15 mouse cellular contexts compared by ENCODE assay signal in the genomic region with DNA sequence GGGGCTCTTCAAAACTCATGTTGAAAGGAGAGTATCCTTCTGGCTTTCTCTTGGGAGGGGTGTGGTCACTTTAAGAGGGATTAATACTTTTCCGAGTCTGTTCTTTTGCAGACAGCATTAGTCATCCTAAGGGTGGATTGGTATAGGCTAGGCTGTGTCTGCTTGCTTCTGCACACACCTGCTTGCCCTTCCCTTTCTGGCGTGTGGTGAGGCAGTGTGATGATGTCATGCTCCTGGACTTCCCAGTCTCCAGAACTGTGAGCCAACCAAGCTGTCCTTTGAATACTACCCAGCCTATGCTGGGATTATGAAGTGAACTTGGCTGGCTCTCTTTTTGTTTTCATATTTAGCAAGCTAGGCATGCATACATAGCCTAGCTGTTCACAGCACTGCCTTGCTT. TPM values are rescaled to one million over a fixed set of nuclear protein-coding genes. Genes with fewer than 3 reads are reported as not detected.
DNase-seq lines count a peak whose midpoint lies in the region; ATAC-seq and TF ChIP-seq lines count a peak whose summit lies in the region.
"Had no signal": no experiment of that assay in that cellular context is flagged by ENCODE, and none has a peak within 500 bp of the region (broad histone marks: within the 10 kb centered on the region; RNA-seq: fewer than 3 reads in every experiment).

No protein-coding gene starts in this region.

- peaks cover 3% of the 10 kb centered on the region for H3K4me1 ChIP-seq in liver, embryonic 16.5 days (ENCODE audit: control insufficient read depth, low read depth, low read length)
- peaks cover 7% of the 10 kb centered on the region for H3K4me1 ChIP-seq in liver, embryonic 11.5 days (replicated peaks; ENCODE audit: control insufficient read depth, insufficient read depth, low read length)
- no peaks in the 10 kb centered on the region for H3K4me1 ChIP-seq in midbrain, postnatal 0 days (ENCODE audit: insufficient read depth, low read length)

- peaks cover 8% of the 10 kb centered on the region for H3K27me3 ChIP-seq in liver, embryonic 16.5 days (ENCODE audit: control insufficient read depth, insufficient read depth, low read depth, low read length)
- H3K27me3 ChIP-seq in liver, embryonic 11.5 days (replicated peaks; ENCODE audit: control insufficient read depth, insufficient read depth, low read length): 0 out of 2 replicates have a peak, but pooled peaks cover under 1% of the 10 kb centered on the region
- H3K27me3 ChIP-seq in midbrain, postnatal 0 days (ENCODE audit: insufficient read depth, low read length): no peaks in the 10 kb centered on the region
- H3K27me3 ChIP-seq: embryonic facial prominence, embryonic 13.5 days had no signal

- no peak overlapping the region for H3K27ac ChIP-seq in liver, embryonic 16.5 days (ENCODE audit: low read length)
- H3K27ac ChIP-seq in liver, embryonic 11.5 days (ENCODE audit: low read depth, low read length): no peak overlapping the region
- H3K27ac ChIP-seq in midbrain, postnatal 0 days (ENCODE audit: low read depth, low read length): no peak overlapping the region
- H3K27ac ChIP-seq: embryonic facial prominence, embryonic 13.5 days had no signal

- H3K36me3 ChIP-seq in liver, embryonic 16.5 days (ENCODE audit: control insufficient read depth, insufficient read depth): no peaks in the 10 kb centered on the region
- no peaks in the 10 kb centered on the region for H3K36me3 ChIP-seq in liver, embryonic 11.5 days (ENCODE audit: control insufficient read depth, insufficient read depth, low read length)
- no peaks in the 10 kb centered on the region for H3K36me3 ChIP-seq in midbrain, postnatal 0 days (ENCODE audit: insufficient read depth, low read length)
- H3K36me3 ChIP-seq: embryonic facial prominence, embryonic 13.5 days had no signal

- no peak overlapping the region for H3K4me3 ChIP-seq in liver, embryonic 16.5 days (ENCODE audit: low read depth, low read length)
- no peak overlapping the region for H3K4me3 ChIP-seq in liver, embryonic 11.5 days (ENCODE audit: low read depth, low read length)
- no peak overlapping the region for H3K4me3 ChIP-seq in midbrain, postnatal 0 days (ENCODE audit: low read depth, low read length)
- H3K4me3 ChIP-seq: embryonic facial prominence, embryonic 13.5 days; megakaryocyte, embryonic 14.5 days had no signal

- WGBS in liver, embryonic 16.5 days (ENCODE audit: insufficient replicate concordance): 16% methylated on average over 2 of the region's 2 CpGs
- WGBS in liver, embryonic 11.5 days: 27% methylated on average over 2 of the region's 2 CpGs
- WGBS in midbrain, postnatal 0 days: 47% methylated on average over 2 of the region's 2 CpGs

- no peak for TF ChIP-seq CTCF in midbrain, postnatal 0 days (IDR thresholded peaks at IDR 0.05)

- no peaks in the 10 kb centered on the region for H3K9me3 ChIP-seq in liver, embryonic 16.5 days (replicated peaks; ENCODE audit: control insufficient read depth, low read length)
- no peaks in the 10 kb centered on the region for H3K9me3 ChIP-seq in liver, embryonic 11.5 days (ENCODE audit: control insufficient read depth, low read length)
- no peaks in the 10 kb centered on the region for H3K9me3 ChIP-seq in midbrain, postnatal 0 days (ENCODE audit: low read length)
- H3K9me3 ChIP-seq: embryonic facial prominence, embryonic 13.5 days had no signal

- ATAC-seq in cerebellum, adult (ENCODE audit: insufficient number of reproducible peaks, low FRiP score, low TSS enrichment): peak; percentile 42; the same call in 1 of the 2 replicates
- peak; percentile 20; the same call in 1 of the 2 replicates for ATAC-seq in liver, embryonic 16.5 days (ENCODE audit: low read depth)
- no peak for ATAC-seq in liver, embryonic 11.5 days (replicated peaks; ENCODE audit: low FRiP score)
- ATAC-seq in megakaryocyte, adult 5-6 weeks (ENCODE audit: poor library complexity, severe bottlenecking): peak; percentile 9
- no peak for ATAC-seq in midbrain, postnatal 0 days (ENCODE audit: low FRiP score)
- ATAC-seq: forebrain, embryonic 16.5 days had no signal

- H3K9ac ChIP-seq in liver, embryonic 16.5 days (ENCODE audit: low read depth, low read length): no peak overlapping the region
- H3K9ac ChIP-seq in liver, embryonic 11.5 days (ENCODE audit: low read depth, low read length): no peak overlapping the region
- H3K9ac ChIP-seq in midbrain, postnatal 0 days (replicated peaks; ENCODE audit: low read length, poor library complexity, severe bottlenecking): no peak overlapping the region
- H3K9ac ChIP-seq: embryonic facial prominence, embryonic 13.5 days had no signal

- H3K4me2 ChIP-seq in liver, embryonic 16.5 days (ENCODE audit: low read depth, low read length): no peak overlapping the region
- no peak overlapping the region for H3K4me2 ChIP-seq in liver, embryonic 11.5 days
- H3K4me2 ChIP-seq in midbrain, postnatal 0 days (ENCODE audit: low read depth, low read length, poor library complexity, severe bottlenecking): no peak overlapping the region
- H3K4me2 ChIP-seq: embryonic facial prominence, embryonic 13.5 days had no signal

- no peak for DNase-seq in cerebellum, postnatal 14 days
- no peak for DNase-seq in liver, embryonic 11.5 days (ENCODE audit: low spot score)
- peak; percentile 73 for DNase-seq in NIH3T3 (ENCODE audit: low read depth)
- DNase-seq in kidney, postnatal 36 days: no peak
- DNase-seq in midbrain, postnatal 0 days (ENCODE audit: low spot score): no peak
- DNase-seq: adrenal gland, postnatal 10 days; cerebellum, adult 18-20 months; gastrocnemius, postnatal 25 days; kidney, adult 18-20 months had no signal

RNA-seq across cellular contexts. Expression of gene Map4k4, which starts 5.6 kb away (rescaled TPM):
- 2.2 TPM in 2 replicates for polyA plus RNA-seq in liver, embryonic 16.5 days (2015; fragmentation: Nextera tagmentation; extraction: Ambion mirVana)
- 12.5 and 13.6 TPM in 2 replicates for polyA plus RNA-seq in liver, embryonic 11.5 days (2014; fragmentation: Nextera tagmentation; extraction: Ambion mirVana)
- total RNA-seq in megakaryocyte, adult 5-6 weeks (2015): 52.1 and 52.3 TPM in 2 replicates
- 190 and 228 TPM in 2 replicates for total RNA-seq in megakaryocyte, adult 5-6 weeks (2017)
- total RNA-seq in midbrain, postnatal 0 days (2014; rRNA removed): 185 and 191 TPM in 2 replicates
- 16.0 and 30.6 TPM in 2 replicates for polyA plus RNA-seq in midbrain, postnatal 0 days (2015; fragmentation: Nextera tagmentation; extraction: Ambion mirVana)

Comparison
In these comparisons a context has a peak if more than half of its experiments do, and no peak if none do; other contexts are left out.
1. ATAC-seq: peak in cerebellum, adult (single experiment), liver, embryonic 16.5 days (single experiment) and megakaryocyte, adult 5-6 weeks (single experiment); none in liver, embryonic 11.5 days (single experiment) and midbrain, postnatal 0 days (single experiment).